Mouse (Mus musculus) limb, embryonic 14.5 days (tissue): Measurements from ENCODE around the gene Hspb7. TPM values are rescaled to one million over a fixed set of nuclear protein-coding genes. Genes with fewer than 3 reads are reported as not detected.

ENCODE experiments used
- ATAC-seq: fragments of 200-750 bp; cut with Nextera tagmentation; 2 replicates; pipeline ENCODE4 v1.8.0; 2017; ENCODE audit warnings: low read depth, moderate number of reproducible peaks, moderate TSS enrichment; ENCODE audit not compliant: low FRiP score
- DNase-seq: peaks from one replicate; pipeline ENCODE4 v3.0.0-alpha.2; 2015; ENCODE audit warnings: low spot score
- H3K27ac ChIP-seq: fragments of 300-500 bp; sonication (generic); replicated peaks from 2 replicates; pipeline ENCODE4 v1.5.1; 2014; ENCODE audit warnings: low read depth, mild to moderate bottlenecking, low read length, moderate library complexity, mixed read lengths
- H3K27me3 ChIP-seq: fragments of 300-500 bp; sonication (generic); 2 replicates; pipeline ENCODE4 v1.6.1; 2014; ENCODE audit warnings: low read length, mixed read lengths; ENCODE audit not compliant: control insufficient read depth, insufficient read depth
- H3K36me3 ChIP-seq: fragments of 300-500 bp; sonication (generic); 2 replicates; pipeline ENCODE4 v1.6.1; 2014; ENCODE audit warnings: mild to moderate bottlenecking, low read length, moderate library complexity, mixed read lengths; ENCODE audit not compliant: control insufficient read depth, insufficient read depth
- H3K4me1 ChIP-seq: fragments of 300-500 bp; sonication (generic); 2 replicates; pipeline ENCODE4 v1.6.1; 2014; ENCODE audit warnings: antibody characterized with exemption, low read length, mixed read lengths; ENCODE audit not compliant: control insufficient read depth, insufficient read depth
- H3K4me2 ChIP-seq: fragments of 300-500 bp; sonication (generic); replicated peaks from 2 replicates; pipeline ENCODE4 v1.6.1; 2014; ENCODE audit warnings: low read depth, mild to moderate bottlenecking, low read length, moderate library complexity; ENCODE audit not compliant: severe bottlenecking
- H3K4me3 ChIP-seq: fragments of 300-500 bp; sonication (generic); replicated peaks from 2 replicates; pipeline ENCODE4 v1.5.1; 2014; ENCODE audit warnings: low read length
- H3K9ac ChIP-seq: fragments of 300-500 bp; sonication (generic); 2 replicates; pipeline ENCODE4 v1.6.1; 2014; ENCODE audit warnings: mild to moderate bottlenecking, low read depth, low read length, moderate library complexity; ENCODE audit not compliant: severe bottlenecking
- H3K9me3 ChIP-seq: fragments of 300-500 bp; sonication (generic); 2 replicates; pipeline ENCODE4 v1.6.1; 2016; ENCODE audit warnings: low read length; ENCODE audit not compliant: control insufficient read depth
- POLR2A ChIP-seq: fragments of 200-500 bp; IDR thresholded peaks from 2 replicates; pipeline ENCODE4 v1.8.0; 2012; ENCODE audit warnings: inconsistent platforms, mild to moderate bottlenecking, moderate library complexity, borderline replicate concordance; ENCODE audit not compliant: insufficient read depth, insufficient read length; ENCODE audit errors: extremely low read depth
- WGBS: fragments of 180-500 bp; shearing (Covaris S2); extraction: QIAGEN DNeasy Blood & Tissue Kit; methylation state at CpG from one replicate; pipeline ENCODE4 v1.1.7; 2014; 5-methylcytosine and 5-hydroxymethylcytosine counted together
- polyA plus RNA-seq, 2 experiments: library from polyadenylated mRNA; depleted of rRNA in 1 of 2; stranded (reverse) in 1 of 2; unstranded in 1 of 2; fragments of >200 nt; fragmentation: Nextera tagmentation in 1 of 2; extraction: Ambion mirVana in 1 of 2; gene quantifications; 2 replicates each; pipeline versions ENCODE4 v1.2.1 to v1.2.3; 2012 to 2014

Gene Hspb7
- polyA plus RNA-seq, 2 experiments = 1.3 to 3.2 TPM

GRCm38 (mm10) chr4:141466844-141467580, 46.4 kb downstream of the Hspb7 start:
- WGBS = 85% methylated on average over 15 of the region's 15 CpGs
- no peak for TF ChIP-seq POLR2A
- peaks cover 99% of the 10 kb centered on the region for H3K36me3 ChIP-seq

GRCm38 (mm10) chr4:141467581-141467927, 47.0 kb downstream of the Hspb7 start:
- no peak for ATAC-seq
- Histone ChIP-seq H3K4me3 (no peak overlapping the region), H3K27ac (no peak overlapping the region), H3K4me2 (no peak overlapping the region), H3K36me3 (peaks cover 99% of the 10 kb centered on the region), H3K4me1 (no peaks in the 10 kb centered on the region), H3K27me3 (no peaks in the 10 kb centered on the region), H3K9ac (no peak overlapping the region), H3K9me3 (no peaks in the 10 kb centered on the region)
- DNase-seq = no peak
- no peak for TF ChIP-seq POLR2A
- whole genome bisulfite sequencing = 84% methylated on average over 6 of the region's 6 CpGs

More at GRCm38 (mm10) chr4:141466844-141467580, 46.4 kb downstream of the Hspb7 start:
- Histone ChIP-seq H3K4me2 (no peak overlapping the region), H3K4me3 (no peak overlapping the region), H3K4me1 (no peaks in the 10 kb centered on the region), H3K27me3 (no peaks in the 10 kb centered on the region), H3K27ac (no peak overlapping the region), H3K9me3 (no peaks in the 10 kb centered on the region), H3K9ac (no peak overlapping the region)
- DNase-seq (no peak), ATAC-seq (no peak)

- WGBS = 63% methylated on average over 10 of the region's 10 CpGs
- no peak for DNase-seq
- Histone ChIP-seq H3K27me3 (no peaks in the 10 kb centered on the region), H3K36me3 (peaks cover 98% of the 10 kb centered on the region), H3K27ac (no peak overlapping the region; the same call in 1 of the 2 replicates), H3K4me3 (no peak overlapping the region), H3K9me3 (no peaks in the 10 kb centered on the region), H3K9ac (no peak overlapping the region), H3K4me1 (no peaks in the 10 kb centered on the region), H3K4me2 (no peak overlapping the region)
- no peak for ATAC-seq
- no peak for TF ChIP-seq POLR2A
Measured at GRCm38 (mm10) chr4:141468576-141468975, 48.0 kb downstream of the Hspb7 start.

- Histone ChIP-seq H3K9ac (no peak overlapping the region), H3K27me3 (no peaks in the 10 kb centered on the region), H3K36me3 (peaks cover 98% of the 10 kb centered on the region), H3K27ac (no peak overlapping the region), H3K4me3 (no peak overlapping the region), H3K4me2 (no peak overlapping the region), H3K9me3 (no peaks in the 10 kb centered on the region), H3K4me1 (no peaks in the 10 kb centered on the region)
- ATAC-seq (no peak), DNase-seq (no peak)
- no peak for TF ChIP-seq POLR2A
- 86% methylated on average over 9 of the region's 9 CpGs for WGBS
Measured at GRCm38 (mm10) chr4:141469343-141469742, 48.8 kb downstream of the Hspb7 start.

GRCm38 (mm10) chr4:141471491-141471890, 50.9 kb downstream of the Hspb7 start:
- Histone ChIP-seq H3K4me1 (no peaks in the 10 kb centered on the region), H3K4me2 (no peak overlapping the region), H3K9ac (no peak overlapping the region), H3K36me3 (peaks cover 98% of the 10 kb centered on the region), H3K27me3 (no peaks in the 10 kb centered on the region), H3K9me3 (no peaks in the 10 kb centered on the region), H3K27ac (no peak overlapping the region), H3K4me3 (no peak overlapping the region)
- no peak for TF ChIP-seq POLR2A
- ATAC-seq (no peak), DNase-seq (no peak)
- 96% methylated on average over 16 of the region's 16 CpGs for WGBS
